Mouse (Mus musculus): ENCODE measurements around the gene Hectd4. TPM values are rescaled to one million over a fixed set of nuclear protein-coding genes. Genes with fewer than 3 reads are reported as not detected.

Hectd4 gene
- polyA plus RNA-seq, 1 experiment from 2014 or later: 4.1 TPM

GRCm38 (mm10) chr5:121392667-121393380 is 172.8 kb downstream of the Hectd4 start:
- Histone ChIP-seq H3K4me3 (no peak overlapping the region), H3K36me3 (no peaks in the 10 kb centered on the region), H3K4me1 (peaks cover 4% of the 10 kb centered on the region; the same call in 1 of the 2 replicates), H3K27ac (no peak overlapping the region), H3K4me2 (no peak overlapping the region), H3K9ac (no peak overlapping the region), H3K9me3 (no peaks in the 10 kb centered on the region), H3K27me3 (no peaks in the 10 kb centered on the region)
- 58% methylated on average over 16 of the region's 16 CpGs for WGBS
- no peak for ATAC-seq (ENCODE audit: insufficient number of reproducible peaks, low FRiP score, low TSS enrichment, low read depth)

DNA sequence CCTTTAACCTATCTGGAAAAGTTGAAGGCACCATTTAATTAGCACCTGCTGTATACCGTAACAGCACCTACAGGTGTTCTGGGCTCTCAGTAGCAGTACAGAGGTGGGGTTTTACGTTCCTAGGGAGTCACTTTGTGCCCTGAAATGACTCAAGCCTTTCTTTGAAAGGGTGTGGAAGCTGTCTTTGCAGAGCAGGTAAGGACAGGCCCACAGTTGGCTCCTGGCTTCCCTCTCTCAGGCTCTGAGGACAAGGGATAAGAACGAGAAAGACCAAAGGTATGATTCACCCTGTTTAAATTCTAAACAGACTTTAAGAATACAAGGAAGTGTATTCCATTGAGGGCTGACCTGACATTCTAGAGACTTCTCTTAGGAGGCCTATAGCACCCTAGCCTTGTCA is 173.4 kb downstream of the Hectd4 start:
- 68% methylated on average over 3 of the region's 3 CpGs for WGBS
- Histone ChIP-seq H3K9ac (no peak overlapping the region), H3K4me1 (peaks cover 4% of the 10 kb centered on the region; the same call in 1 of the 2 replicates), H3K27me3 (no peaks in the 10 kb centered on the region), H3K4me3 (no peak overlapping the region), H3K27ac (no peak overlapping the region), H3K36me3 (no peaks in the 10 kb centered on the region), H3K9me3 (no peaks in the 10 kb centered on the region), H3K4me2 (no peak overlapping the region)
- no peak for ATAC-seq (ENCODE audit: insufficient number of reproducible peaks, low FRiP score, low TSS enrichment, low read depth)

DNA sequence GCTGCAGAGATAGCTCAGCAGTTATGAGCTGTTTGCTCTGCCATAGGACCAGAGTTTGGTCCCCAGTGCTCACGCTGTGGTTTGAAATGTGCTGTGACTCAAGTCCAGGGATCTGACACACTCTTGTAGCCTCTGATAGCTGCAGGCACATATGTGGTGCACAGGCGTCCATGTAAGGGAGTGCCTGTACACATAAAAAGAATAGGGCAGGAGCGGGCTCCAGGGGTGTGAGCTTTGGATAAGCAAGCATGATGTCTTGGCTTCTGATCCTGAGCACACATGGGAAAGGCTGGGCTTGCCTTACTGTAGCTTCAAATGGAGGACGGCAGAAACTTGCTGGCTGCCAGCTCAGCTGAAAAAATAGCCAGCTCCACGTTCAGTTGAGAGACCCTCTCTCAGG is 175.6 kb downstream of the Hectd4 start:
- Histone ChIP-seq H3K27me3 (no peaks in the 10 kb centered on the region), H3K4me2 (no peak overlapping the region), H3K9ac (no peak overlapping the region), H3K4me3 (no peak overlapping the region), H3K27ac (no peak overlapping the region), H3K9me3 (no peaks in the 10 kb centered on the region), H3K36me3 (no peaks in the 10 kb centered on the region; the same call in 1 of the 2 replicates), H3K4me1 (peaks cover 15% of the 10 kb centered on the region)
- ATAC-seq (ENCODE audit: insufficient number of reproducible peaks, low FRiP score, low TSS enrichment, low read depth): no peak
- 78% methylated on average over 5 of the region's 5 CpGs for WGBS

- Histone ChIP-seq H3K9ac (peak within 1 kb of the TSS; percentile 78), H3K36me3 (peaks cover 16% of the 10 kb centered on the region), H3K27me3 (no peaks in the 10 kb centered on the region), H3K4me2 (peak within 1 kb of the TSS; percentile 77), H3K9me3 (no peaks in the 10 kb centered on the region), H3K27ac (peak within 1 kb of the TSS; percentile 93), H3K4me3 (peak within 1 kb of the TSS; percentile 95), H3K4me1 (peaks cover 18% of the 10 kb centered on the region)
- WGBS: 9% methylated on average over 53 of the region's 53 CpGs
- peak; percentile 95 for ATAC-seq (ENCODE audit: insufficient number of reproducible peaks, low FRiP score, low TSS enrichment, low read depth)
Measured at GRCm38 (mm10) chr5:121397187-121398145, 177.4 kb downstream of the Hectd4 start, which contains the start of gene Naa25. Gene Naa25 (plus strand): TSS chr5:121397936.

DNA sequence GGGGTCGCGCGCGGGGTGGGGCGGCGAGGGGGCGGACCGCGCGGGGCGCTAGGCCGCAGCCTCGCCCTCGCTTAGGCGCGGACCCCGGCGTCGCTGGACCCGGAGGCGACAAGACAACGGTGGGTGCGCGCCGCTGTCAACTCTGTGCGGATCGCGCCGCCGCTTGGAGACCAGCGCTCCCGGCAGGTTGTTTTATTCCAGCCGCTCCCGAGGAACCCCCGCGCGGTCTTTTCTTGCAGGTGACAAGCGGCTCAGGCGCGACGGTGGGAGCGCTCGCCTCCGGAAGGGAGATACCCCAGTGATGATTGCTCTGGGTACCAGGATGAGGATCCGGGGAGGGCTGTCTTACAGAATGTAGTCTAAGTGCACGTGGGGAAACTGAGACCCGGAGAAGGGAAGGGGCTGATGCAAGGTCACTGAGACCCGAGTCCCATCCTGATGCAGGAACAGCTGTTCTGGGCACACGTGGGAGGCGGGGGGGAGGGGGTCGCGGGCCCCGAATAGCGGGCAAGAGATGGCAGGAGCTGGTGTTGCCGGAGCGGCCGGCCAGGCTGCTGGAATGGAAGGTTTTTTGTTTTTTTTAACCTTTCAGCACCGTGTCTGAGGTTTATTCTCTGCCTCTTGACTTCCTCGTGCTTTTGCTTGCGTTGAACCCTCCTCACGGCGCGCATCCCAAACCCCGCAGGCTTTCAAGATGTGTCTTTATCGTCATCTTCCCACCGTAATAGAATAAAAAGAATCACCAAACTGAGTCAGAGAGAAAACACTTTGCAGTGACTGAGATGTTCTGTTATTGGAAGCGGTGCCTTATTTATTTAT is 178.3 kb downstream of the Hectd4 start:
- H3K27me3 ChIP-seq: no peaks in the 10 kb centered on the region
- no peaks in the 10 kb centered on the region for H3K9me3 ChIP-seq
- WGBS: 1% methylated on average over 67 of the region's 67 CpGs
- ATAC-seq (ENCODE audit: insufficient number of reproducible peaks, low FRiP score, low TSS enrichment, low read depth): peak; percentile 53; the same call in 1 of the 2 replicates
- H3K9ac ChIP-seq: peak overlapping the region; percentile 78
- H3K4me3 ChIP-seq: peak overlapping the region; percentile 95
- H3K36me3 ChIP-seq: peaks cover 19% of the 10 kb centered on the region
- H3K4me2 ChIP-seq: peak overlapping the region; percentile 77
- peak overlapping the region; percentile 93 for H3K27ac ChIP-seq
- peaks cover 18% of the 10 kb centered on the region for H3K4me1 ChIP-seq

- 48% methylated on average over 9 of the region's 9 CpGs for WGBS
- Histone ChIP-seq H3K36me3 (peaks cover 22% of the 10 kb centered on the region), H3K4me2 (peak overlapping the region; percentile 77), H3K9me3 (no peaks in the 10 kb centered on the region), H3K27ac (no peak overlapping the region), H3K4me1 (peaks cover 18% of the 10 kb centered on the region), H3K4me3 (peak overlapping the region; percentile 95), H3K9ac (peak overlapping the region; percentile 78), H3K27me3 (no peaks in the 10 kb centered on the region)
- no peak for ATAC-seq (ENCODE audit: insufficient number of reproducible peaks, low FRiP score, low TSS enrichment, low read depth)
Measured at GRCm38 (mm10) chr5:121398965-121399462, 179.0 kb downstream of the Hectd4 start.

- H3K9me3 ChIP-seq: no peaks in the 10 kb centered on the region
- H3K4me3 ChIP-seq: peak overlapping the region; percentile 95; the same call in 1 of the 2 replicates
- no peaks in the 10 kb centered on the region for H3K27me3 ChIP-seq
- H3K4me2 ChIP-seq: peak overlapping the region; percentile 77
- peaks cover 18% of the 10 kb centered on the region for H3K4me1 ChIP-seq
- H3K36me3 ChIP-seq: peaks cover 23% of the 10 kb centered on the region
- H3K27ac ChIP-seq: no peak overlapping the region
- no peak for ATAC-seq (ENCODE audit: insufficient number of reproducible peaks, low FRiP score, low TSS enrichment, low read depth)
- 82% methylated on average over 5 of the region's 5 CpGs for WGBS
- H3K9ac ChIP-seq: no peak overlapping the region
Measured at GRCm38 (mm10) chr5:121399540-121399939, 179.5 kb downstream of the Hectd4 start.

DNA sequence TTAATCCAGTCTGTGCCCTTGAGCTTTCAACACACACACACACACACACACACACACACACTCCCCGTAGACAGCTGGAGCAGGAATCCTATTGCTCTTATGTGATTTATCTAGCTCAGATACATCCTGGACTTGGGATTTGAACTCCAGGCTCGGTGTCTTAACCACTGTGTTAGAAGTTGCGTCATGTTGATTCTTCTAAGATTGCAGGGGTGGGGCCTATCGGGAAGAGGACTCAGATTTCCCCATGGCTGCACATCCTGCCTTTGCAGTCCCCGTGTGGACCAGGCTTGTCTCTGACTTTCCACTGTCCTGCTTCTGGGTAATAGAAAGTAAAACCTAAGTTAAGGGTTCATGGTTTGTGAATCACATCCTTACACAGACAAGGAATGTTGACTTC is 180.0 kb downstream of the Hectd4 start:
- Histone ChIP-seq H3K36me3 (peaks cover 23% of the 10 kb centered on the region), H3K27me3 (no peaks in the 10 kb centered on the region)
- no peak for ATAC-seq (ENCODE audit: insufficient number of reproducible peaks, low FRiP score, low TSS enrichment, low read depth)

DNA sequence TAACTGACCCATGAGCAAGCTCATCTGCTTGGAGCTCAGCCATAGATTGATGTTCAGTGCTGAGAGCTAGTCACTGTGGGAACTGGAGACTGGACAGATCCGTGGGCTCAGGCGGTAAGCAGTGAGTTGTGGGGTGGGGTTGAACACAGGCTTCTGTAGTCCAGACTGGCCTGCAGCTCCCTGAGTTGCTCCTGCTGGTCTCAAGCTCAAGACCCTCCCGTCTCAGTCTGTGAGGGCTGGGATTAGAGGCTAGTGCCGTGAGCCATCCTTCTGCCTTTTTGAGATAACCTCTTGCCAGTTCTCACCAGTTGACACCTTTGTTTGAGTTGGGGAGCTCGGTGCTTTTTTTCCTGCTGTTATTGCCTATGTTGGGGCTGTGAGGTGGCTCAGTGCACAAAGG is 180.8 kb downstream of the Hectd4 start:
- WGBS: 86% methylated on average over 5 of the region's 5 CpGs
- no peak overlapping the region for H3K9ac ChIP-seq
- peaks cover 18% of the 10 kb centered on the region for H3K4me1 ChIP-seq
- H3K4me2 ChIP-seq: no peak overlapping the region
- no peak overlapping the region for H3K27ac ChIP-seq
- no peak overlapping the region for H3K4me3 ChIP-seq
- H3K36me3 ChIP-seq: peaks cover 23% of the 10 kb centered on the region
- H3K9me3 ChIP-seq: no peaks in the 10 kb centered on the region
- no peaks in the 10 kb centered on the region for H3K27me3 ChIP-seq
- no peak for ATAC-seq (ENCODE audit: insufficient number of reproducible peaks, low FRiP score, low TSS enrichment, low read depth)

More for the DNA sequence above, 180.0 kb downstream of the Hectd4 start:
- H3K9ac ChIP-seq: no peak overlapping the region
- H3K9me3 ChIP-seq: no peaks in the 10 kb centered on the region
- peaks cover 18% of the 10 kb centered on the region for H3K4me1 ChIP-seq
- 62% methylated on average over 5 of the region's 5 CpGs for WGBS
- H3K27ac ChIP-seq: no peak overlapping the region
- no peak overlapping the region for H3K4me2 ChIP-seq
- no peak overlapping the region for H3K4me3 ChIP-seq

GRCm38 (mm10) chr5:121407856-121408255 is 187.8 kb downstream of the Hectd4 start:
- H3K27me3 ChIP-seq: no peaks in the 10 kb centered on the region
- H3K36me3 ChIP-seq: peaks cover 52% of the 10 kb centered on the region
- no peaks in the 10 kb centered on the region for H3K9me3 ChIP-seq
- ATAC-seq (ENCODE audit: insufficient number of reproducible peaks, low FRiP score, low TSS enrichment, low read depth): no peak
- H3K27ac ChIP-seq: no peak overlapping the region
- 94% methylated on average over 8 of the region's 8 CpGs for WGBS
- no peaks in the 10 kb centered on the region for H3K4me1 ChIP-seq
- no peak overlapping the region for H3K4me3 ChIP-seq
- H3K9ac ChIP-seq: no peak overlapping the region
- no peak overlapping the region for H3K4me2 ChIP-seq

- Histone ChIP-seq H3K9me3 (no peaks in the 10 kb centered on the region), H3K4me1 (no peaks in the 10 kb centered on the region), H3K4me2 (no peak overlapping the region), H3K27ac (no peak overlapping the region), H3K36me3 (peaks cover 76% of the 10 kb centered on the region), H3K4me3 (no peak overlapping the region), H3K9ac (no peak overlapping the region), H3K27me3 (no peaks in the 10 kb centered on the region)
- ATAC-seq (ENCODE audit: insufficient number of reproducible peaks, low FRiP score, low TSS enrichment, low read depth): no peak
- WGBS: 86% methylated on average over 4 of the region's 4 CpGs
Measured at GRCm38 (mm10) chr5:121410975-121411374, 191.0 kb downstream of the Hectd4 start.
